Mouse (Mus musculus): ENCODE data around the gene Zfp81. TPM values are rescaled to one million over a fixed set of nuclear protein-coding genes. Genes with fewer than 3 reads are reported as not detected.
"Not testable (repeated sequence)": the region's sequence is repeated elsewhere in the genome, so short reads cannot be mapped to it uniquely, and the experiment has no call there.

The Zfp81 gene
- 12.4 and 12.8 TPM in 2 replicates for polyA plus RNA-seq (2016; fragmentation: Nextera tagmentation; extraction: Ambion mirVana)

GRCm38 (mm10) chr17:33358411-33359384, at the start of gene Zfp81:
Gene Zfp81, minus strand, starts transcription at chr17:33358878.
- Histone ChIP-seq H3K9ac (peak within 1 kb of the TSS; percentile 78), H3K27ac (peak within 1 kb of the TSS; percentile 72), H3K36me3 (no peaks in the 10 kb centered on the region), H3K27me3 (replicated peaks) (no peaks in the 10 kb centered on the region), H3K9me3 (no peaks in the 10 kb centered on the region), H3K4me1 (peaks cover 3% of the 10 kb centered on the region; the same call in 1 of the 2 replicates), H3K4me2 (replicated peaks) (peak within 1 kb of the TSS; percentile 64), H3K4me3 (peak within 1 kb of the TSS; percentile 86)
- peak; percentile 100 for ATAC-seq (ENCODE audit: low FRiP score, low read depth)
- WGBS = 5% methylated on average over 47 of the region's 47 CpGs

DNA sequence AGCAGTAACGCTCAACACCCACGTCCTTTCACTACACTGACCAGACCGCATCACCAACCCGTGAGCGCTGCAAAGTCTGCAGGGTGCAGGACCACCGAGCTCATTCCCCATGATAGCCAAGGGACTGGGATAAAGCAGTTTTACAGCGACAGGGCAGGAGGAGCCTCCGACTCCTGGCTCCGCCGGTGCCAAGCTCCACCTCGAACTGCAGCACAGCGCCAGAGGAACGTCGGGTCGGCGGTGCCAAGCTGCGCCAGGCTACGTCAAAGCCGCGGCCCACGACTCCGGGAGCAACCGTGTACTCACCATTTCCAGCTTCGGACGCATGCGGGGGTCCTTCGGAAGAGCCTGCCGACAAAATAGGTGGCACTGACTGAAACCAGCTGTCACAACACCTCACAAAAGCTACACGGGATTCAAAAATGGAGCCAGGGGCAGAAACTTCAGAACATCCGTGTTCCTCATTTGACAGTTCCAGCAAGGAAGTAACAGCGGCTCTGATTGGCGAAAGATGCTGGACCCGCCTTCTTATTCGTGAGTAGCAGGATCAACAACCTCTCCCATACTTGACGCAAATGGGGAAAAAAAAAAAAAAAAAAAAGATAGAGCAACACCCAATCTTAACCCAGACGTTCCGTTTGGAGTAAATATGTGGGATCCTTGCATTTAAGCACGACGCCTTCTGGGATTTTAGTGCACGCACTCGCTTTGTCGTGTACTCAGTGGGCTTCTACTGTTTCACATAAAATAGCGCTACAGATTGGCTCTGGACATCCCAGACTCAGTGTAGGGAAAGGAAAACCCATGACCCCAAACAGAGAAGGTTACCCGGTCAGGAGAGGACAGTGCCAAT, 35.7 kb upstream of the Zfp81 start, which contains the start of gene Zfp101:
Zfp101 (minus strand) TSS at position 460 of the 853 bp plus-strand sequence.
- H3K4me1 ChIP-seq = peaks cover 10% of the 10 kb centered on the region
- no peaks in the 10 kb centered on the region for H3K27me3 ChIP-seq (replicated peaks)
- peak within 1 kb of the TSS; percentile 75 for H3K4me2 ChIP-seq (replicated peaks)
- H3K4me3 ChIP-seq = peak within 1 kb of the TSS; percentile 92
- no peaks in the 10 kb centered on the region for H3K36me3 ChIP-seq
- peak; percentile 98 for ATAC-seq (ENCODE audit: low FRiP score, low read depth)
- H3K27ac ChIP-seq = no peak within 1 kb of the TSS; the same call in 1 of the 2 replicates
- H3K9ac ChIP-seq = peak within 1 kb of the TSS; percentile 78
- WGBS = under 1% methylated on average over 44 of the region's 44 CpGs
- H3K9me3 ChIP-seq = no peaks in the 10 kb centered on the region

GRCm38 (mm10) chr17:33392271-33392670, 33.6 kb upstream of the Zfp81 start:
- 93% methylated on average over 5 of the region's 5 CpGs for WGBS
- ATAC-seq (ENCODE audit: low FRiP score, low read depth) = no peak
- no peaks in the 10 kb centered on the region for H3K36me3 ChIP-seq
- H3K27me3 ChIP-seq (replicated peaks) = no peaks in the 10 kb centered on the region
- H3K4me2 ChIP-seq (replicated peaks) = no peak overlapping the region
- H3K27ac ChIP-seq = no peak overlapping the region
- no peak overlapping the region for H3K4me3 ChIP-seq
- peaks cover 10% of the 10 kb centered on the region for H3K4me1 ChIP-seq
- H3K9me3 ChIP-seq = no peaks in the 10 kb centered on the region
- H3K9ac ChIP-seq = no peak overlapping the region

DNA sequence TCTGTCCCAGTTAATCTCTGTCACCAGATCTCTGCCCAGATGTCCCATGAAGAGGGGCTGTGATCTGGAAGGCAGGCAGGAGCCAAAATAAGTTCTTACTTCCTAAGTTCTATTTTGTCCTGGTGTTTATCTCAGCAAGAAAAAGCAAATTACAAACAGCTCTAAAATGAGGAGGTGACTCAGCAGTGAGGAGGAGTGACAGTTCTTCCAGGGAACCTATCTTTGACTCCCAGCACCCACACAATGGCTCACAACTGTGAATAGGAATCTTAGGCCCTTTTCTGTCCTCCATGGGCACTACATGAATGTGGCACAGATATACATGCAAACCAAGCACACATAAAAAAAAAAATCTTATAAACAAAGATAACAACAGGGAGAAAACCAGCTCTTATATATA, 27.0 kb upstream of the Zfp81 start:
- Histone ChIP-seq H3K36me3 (peaks cover 38% of the 10 kb centered on the region), H3K27ac (no peak overlapping the region), H3K9me3 (no peaks in the 10 kb centered on the region), H3K27me3 (replicated peaks) (no peaks in the 10 kb centered on the region), H3K4me2 (replicated peaks) (no peak overlapping the region), H3K4me3 (no peak overlapping the region), H3K4me1 (no peaks in the 10 kb centered on the region), H3K9ac (no peak overlapping the region)
- ATAC-seq (ENCODE audit: low FRiP score, low read depth) = no peak

DNA sequence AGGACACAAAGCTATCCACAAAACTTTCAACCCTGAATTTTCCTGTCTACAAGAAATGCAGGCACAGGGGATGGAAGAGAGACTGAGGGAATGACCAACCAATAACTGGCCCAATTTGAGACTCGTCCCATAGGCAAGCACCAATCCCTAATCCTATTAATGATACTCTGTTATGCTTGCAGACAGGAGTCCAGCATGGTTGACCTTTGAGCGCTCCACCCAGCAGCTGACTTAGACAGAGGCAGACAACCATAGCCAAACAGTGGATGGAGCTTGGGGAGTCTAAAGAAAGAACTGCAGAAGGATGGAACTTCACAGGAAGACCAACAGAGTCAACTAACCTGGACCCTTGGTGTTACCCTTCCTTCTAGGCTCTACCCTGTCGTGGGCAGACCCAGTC, 14.1 kb upstream of the Zfp81 start:
- H3K36me3 ChIP-seq = peaks cover 7% of the 10 kb centered on the region; the same call in 1 of the 2 replicates
- WGBS = 84% methylated on average over 3 of the region's 3 CpGs
- H3K9me3 ChIP-seq = 0 out of 2 replicates have a peak, but pooled peaks cover 6% of the 10 kb centered on the region
- no peaks in the 10 kb centered on the region for H3K27me3 ChIP-seq (replicated peaks)
- ATAC-seq (ENCODE audit: low FRiP score, low read depth) = no peak
- no peaks in the 10 kb centered on the region for H3K4me1 ChIP-seq
- no peak overlapping the region for H3K4me3 ChIP-seq
- no peak overlapping the region for H3K27ac ChIP-seq
- H3K9ac ChIP-seq = no peak overlapping the region
- H3K4me2 ChIP-seq (replicated peaks) = no peak overlapping the region

GRCm38 (mm10) chr17:33352981-33353380, 5.7 kb downstream of the Zfp81 start:
- Histone ChIP-seq H3K27me3 (replicated peaks) (no peaks in the 10 kb centered on the region), H3K36me3 (no peaks in the 10 kb centered on the region), H3K27ac (no peak overlapping the region), H3K4me1 (peaks cover 3% of the 10 kb centered on the region; the same call in 1 of the 2 replicates), H3K4me2 (replicated peaks) (no peak overlapping the region), H3K9ac (no peak overlapping the region), H3K4me3 (no peak overlapping the region), H3K9me3 (peaks cover 23% of the 10 kb centered on the region)
- no peak for ATAC-seq (ENCODE audit: low FRiP score, low read depth)
- 92% methylated on average over 1 of the region's 1 CpGs for WGBS

DNA sequence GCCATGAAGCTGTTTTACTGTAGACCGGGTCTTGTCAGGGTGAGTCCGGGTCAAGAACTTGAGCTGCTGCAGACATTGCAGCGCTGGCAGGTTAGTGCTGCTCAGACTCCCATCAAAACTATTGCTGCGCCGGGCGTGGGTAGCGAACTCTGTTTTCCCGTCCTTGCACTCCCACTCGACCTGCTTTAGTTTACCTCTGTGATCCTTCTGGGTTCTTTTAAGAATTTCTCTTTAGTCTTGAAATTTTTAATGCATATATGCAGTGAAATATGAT, 68.9 kb downstream of the Zfp81 start:
- not testable (repeated sequence) for H3K9ac ChIP-seq; H3K36me3 ChIP-seq; H3K27me3 ChIP-seq (replicated peaks); H3K27ac ChIP-seq; H3K4me1 ChIP-seq; H3K9me3 ChIP-seq; H3K4me2 ChIP-seq (replicated peaks); H3K4me3 ChIP-seq
- WGBS = no CpG with 5 or more reads among the region's 9 CpGs
- peak; percentile 55; the same call in 1 of the 2 replicates for ATAC-seq (ENCODE audit: low FRiP score, low read depth)

- not testable (repeated sequence) for H3K27ac ChIP-seq; H3K9me3 ChIP-seq; H3K4me1 ChIP-seq; H3K9ac ChIP-seq; H3K4me3 ChIP-seq; H3K36me3 ChIP-seq; H3K27me3 ChIP-seq (replicated peaks)
- ATAC-seq (ENCODE audit: low FRiP score, low read depth) = peak; percentile 100
- 0 out of 2 replicates have a peak within 1 kb of the TSS, but pooled peaks have one; percentile 25 for H3K4me2 ChIP-seq (replicated peaks)
- no CpG with 5 or more reads among the region's 25 CpGs for WGBS
Measured at GRCm38 (mm10) chr17:33289039-33289875, 69.4 kb downstream of the Zfp81 start, which contains the start of gene Zfp955b. Gene Zfp955b, plus strand, starts transcription at chr17:33289544.

Other genes with a start within 250 kb of the Zfp81 start
- 0.19 TPM in 1 of 2 replicates, not detected in the other for gene Morc2b, start 219.2 kb downstream of the Zfp81 start, polyA plus RNA-seq (2016; fragmentation: Nextera tagmentation; extraction: Ambion mirVana)
- gene Olfr55, start 190.4 kb downstream of the Zfp81 start, polyA plus RNA-seq (2016; fragmentation: Nextera tagmentation; extraction: Ambion mirVana) = not detected in 2 replicates
- gene Olfr239, start 167.6 kb downstream of the Zfp81 start, polyA plus RNA-seq (2016; fragmentation: Nextera tagmentation; extraction: Ambion mirVana) = not detected in 2 replicates
- not detected in 2 replicates for gene Olfr1564, start 137.2 kb downstream of the Zfp81 start, polyA plus RNA-seq (2016; fragmentation: Nextera tagmentation; extraction: Ambion mirVana)
- 17.7 and 21.3 TPM in 2 replicates for gene Zfp955a, start 103.7 kb downstream of the Zfp81 start, polyA plus RNA-seq (2016; fragmentation: Nextera tagmentation; extraction: Ambion mirVana)
- 0.03 and 0.05 TPM in 2 replicates for gene Olfr63, start 94.2 kb downstream of the Zfp81 start, polyA plus RNA-seq (2016; fragmentation: Nextera tagmentation; extraction: Ambion mirVana)
- gene Zfp955b, start 69.3 kb downstream of the Zfp81 start, polyA plus RNA-seq (2016; fragmentation: Nextera tagmentation; extraction: Ambion mirVana) = 12.7 and 14.7 TPM in 2 replicates
- 18.8 and 19.6 TPM in 2 replicates for gene Zfp101, start 35.8 kb upstream of the Zfp81 start, polyA plus RNA-seq (2016; fragmentation: Nextera tagmentation; extraction: Ambion mirVana)
- gene Actl9, start 74.0 kb upstream of the Zfp81 start, polyA plus RNA-seq (2016; fragmentation: Nextera tagmentation; extraction: Ambion mirVana) = not detected in 2 replicates
- gene Adamts10, start 165.3 kb upstream of the Zfp81 start, polyA plus RNA-seq (2016; fragmentation: Nextera tagmentation; extraction: Ambion mirVana) = 46.6 and 52.1 TPM in 2 replicates
- gene Myo1f, start 196.8 kb upstream of the Zfp81 start, polyA plus RNA-seq (2016; fragmentation: Nextera tagmentation; extraction: Ambion mirVana) = 2.0 and 2.6 TPM in 2 replicates

All from neural tube, embryonic 12.5 days (tissue).